Mouse (Mus musculus): ENCODE results near the gene Wdr74. TPM values are rescaled to one million over a fixed set of nuclear protein-coding genes. Genes with fewer than 3 reads are reported as not detected.
"Not testable (repeated sequence)": the region's sequence is repeated elsewhere in the genome, so short reads cannot be mapped to it uniquely, and the experiment has no call there.

The Wdr74 gene
- polyA plus RNA-seq, 1 experiment: 55.5 TPM

DNA sequence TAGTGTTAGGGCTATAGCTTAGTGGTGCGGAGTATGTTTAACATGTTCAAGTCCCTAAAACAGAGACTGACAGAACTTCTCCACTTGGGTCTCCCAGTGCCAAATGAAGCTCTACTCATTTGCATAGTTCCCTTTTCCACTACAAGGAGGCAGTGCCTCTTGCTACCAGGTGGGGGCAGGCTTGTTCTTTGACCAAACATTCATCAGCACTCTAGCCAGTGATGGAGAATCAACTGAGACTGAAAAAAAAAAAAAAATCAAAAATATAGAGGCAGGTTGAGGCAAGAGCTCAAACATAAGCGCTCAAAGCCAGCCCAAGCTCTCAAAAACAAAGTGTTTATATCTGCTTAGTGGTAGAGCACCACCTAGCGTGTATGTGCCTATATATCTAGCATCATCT lies 17.3 kb upstream of the Wdr74 start:
- H3K4me3 ChIP-seq (replicated peaks; ENCODE audit: insufficient read depth, low read depth, low read length): no peak overlapping the region
- H3K27me3 ChIP-seq (ENCODE audit: control insufficient read depth, insufficient read depth, low read length): no peaks in the 10 kb centered on the region
- WGBS: 63% methylated on average over 3 of the region's 3 CpGs
- H3K4me1 ChIP-seq (ENCODE audit: control insufficient read depth, insufficient read depth, low read length): peaks cover 17% of the 10 kb centered on the region
- H3K27ac ChIP-seq (ENCODE audit: insufficient read depth, low read length): no peak overlapping the region
- peak; percentile 54 to 63 for DNase-seq
- no peak for TF ChIP-seq POLR2A (IDR thresholded peaks at IDR 0.05; ENCODE audit: borderline replicate concordance, insufficient read depth, low read length)
- peak; percentile 72 for TF ChIP-seq CTCF (IDR thresholded peaks at IDR 0.05; ENCODE audit: borderline replicate concordance, insufficient read depth, low read depth, low read length)

DNA sequence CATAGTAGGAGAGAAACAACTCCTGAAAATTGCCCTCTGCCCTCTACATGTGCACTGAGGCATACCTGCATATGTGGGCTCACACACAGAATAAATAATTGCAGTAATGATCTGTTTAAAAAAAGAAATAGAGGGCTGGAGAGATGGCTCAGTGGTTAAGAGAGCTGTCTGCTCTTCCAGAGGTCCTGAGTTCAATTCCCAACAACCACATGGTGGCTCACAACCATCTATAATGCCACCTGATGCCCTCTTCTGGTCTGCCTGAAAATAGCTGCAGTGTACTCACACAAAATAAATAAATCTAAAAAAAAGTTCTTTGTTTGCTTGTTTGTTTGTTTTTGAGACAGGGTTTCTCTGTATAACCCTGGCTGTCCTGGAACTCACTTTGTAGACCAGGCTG lies 16.6 kb upstream of the Wdr74 start:
- H3K4me3 ChIP-seq (replicated peaks; ENCODE audit: insufficient read depth, low read depth, low read length); H3K27ac ChIP-seq (ENCODE audit: insufficient read depth, low read length); DNase-seq; H3K27me3 ChIP-seq (ENCODE audit: control insufficient read depth, insufficient read depth, low read length): not testable (repeated sequence)
- H3K4me1 ChIP-seq (ENCODE audit: control insufficient read depth, insufficient read depth, low read length): peaks cover 16% of the 10 kb centered on the region

DNA sequence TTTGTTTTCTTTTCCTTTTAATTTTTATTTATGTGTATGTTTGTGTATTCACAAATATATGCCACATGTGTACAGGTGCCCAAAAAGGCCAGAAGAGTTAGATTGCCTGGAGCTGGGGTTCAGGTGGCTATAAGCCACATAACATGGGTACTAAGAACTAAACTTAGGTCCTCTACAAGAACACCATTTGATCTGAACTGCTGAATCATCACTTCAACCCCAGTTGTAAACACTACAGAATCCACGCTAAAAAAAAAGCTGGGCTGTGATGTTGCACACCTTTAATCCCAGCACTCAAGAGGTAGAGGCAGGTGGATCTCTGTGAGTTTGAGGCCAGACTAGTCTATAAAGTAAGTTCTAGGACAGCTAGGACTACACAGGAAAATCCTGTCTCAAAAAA lies 14.2 kb upstream of the Wdr74 start:
- TF ChIP-seq POLR2A (IDR thresholded peaks at IDR 0.05; ENCODE audit: borderline replicate concordance, insufficient read depth, low read length) (no peak), CTCF (IDR thresholded peaks at IDR 0.05; ENCODE audit: borderline replicate concordance, insufficient read depth, low read depth, low read length) (no peak)
- no peak for DNase-seq
- no peaks in the 10 kb centered on the region for H3K27me3 ChIP-seq (ENCODE audit: control insufficient read depth, insufficient read depth, low read length)
- WGBS: 49% methylated on average over 1 of the region's 1 CpGs
- H3K27ac ChIP-seq (ENCODE audit: insufficient read depth, low read length): no peak overlapping the region
- H3K4me1 ChIP-seq (ENCODE audit: control insufficient read depth, insufficient read depth, low read length): peaks cover 14% of the 10 kb centered on the region
- peak overlapping the region; percentile 26 for H3K4me3 ChIP-seq (replicated peaks; ENCODE audit: insufficient read depth, low read depth, low read length)

DNA sequence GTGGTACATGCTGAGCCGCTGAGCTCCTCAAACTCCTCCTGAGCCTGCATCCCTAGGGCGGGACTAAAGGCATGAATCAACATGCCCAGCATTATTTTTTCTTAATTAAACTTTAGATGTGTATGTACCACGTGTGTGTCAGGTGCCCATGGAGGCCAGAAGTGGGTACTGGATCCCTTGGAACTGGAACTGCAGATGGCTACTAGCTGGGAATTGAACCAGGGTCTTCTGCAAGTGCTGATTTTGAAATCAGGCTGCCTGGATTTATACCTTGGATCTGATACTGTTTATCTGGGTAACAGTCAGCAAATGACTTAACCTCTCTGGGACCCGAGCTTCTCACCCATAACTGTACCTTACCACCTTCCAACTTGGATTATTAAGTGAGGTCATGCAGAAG lies 13.6 kb upstream of the Wdr74 start:
- 16% methylated on average over 4 of the region's 4 CpGs for WGBS
- peak overlapping the region; percentile 99 for H3K4me3 ChIP-seq (replicated peaks; ENCODE audit: insufficient read depth, low read depth, low read length)
- DNase-seq: peak; percentile 21 to 27
- H3K4me1 ChIP-seq (ENCODE audit: control insufficient read depth, insufficient read depth, low read length): peaks cover 11% of the 10 kb centered on the region
- TF ChIP-seq POLR2A (IDR thresholded peaks at IDR 0.05; ENCODE audit: borderline replicate concordance, insufficient read depth, low read length) (no peak), CTCF (IDR thresholded peaks at IDR 0.05; ENCODE audit: borderline replicate concordance, insufficient read depth, low read depth, low read length) (no peak)
- no peaks in the 10 kb centered on the region for H3K27me3 ChIP-seq (ENCODE audit: control insufficient read depth, insufficient read depth, low read length)
- H3K27ac ChIP-seq (ENCODE audit: insufficient read depth, low read length): no peak overlapping the region

DNA sequence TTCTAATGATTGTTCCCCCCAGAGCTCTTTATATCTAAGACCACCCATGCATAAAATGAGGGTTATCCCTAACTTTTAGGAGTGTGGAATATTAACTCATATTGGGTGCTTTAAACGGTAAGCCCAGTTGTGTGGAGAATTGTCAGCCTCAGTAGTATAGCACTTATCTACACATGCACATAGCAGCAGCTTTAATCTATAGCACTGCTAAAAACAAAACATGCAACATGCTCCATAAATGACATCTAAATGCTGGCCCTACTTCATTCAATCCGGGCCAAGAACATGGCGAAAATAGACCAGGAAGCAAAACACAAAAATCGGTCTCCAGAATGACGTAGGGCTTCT lies 13.1 kb upstream of the Wdr74 start:
- Histone ChIP-seq H3K4me3 (replicated peaks; ENCODE audit: insufficient read depth, low read depth, low read length) (peak overlapping the region; percentile 99), H3K4me1 (ENCODE audit: control insufficient read depth, insufficient read depth, low read length) (peaks cover 10% of the 10 kb centered on the region), H3K27me3 (ENCODE audit: control insufficient read depth, insufficient read depth, low read length) (no peaks in the 10 kb centered on the region), H3K27ac (ENCODE audit: insufficient read depth, low read length) (peak overlapping the region; percentile 99)
- TF ChIP-seq POLR2A (IDR thresholded peaks at IDR 0.05; ENCODE audit: borderline replicate concordance, insufficient read depth, low read length) (no peak), CTCF (IDR thresholded peaks at IDR 0.05; ENCODE audit: borderline replicate concordance, insufficient read depth, low read depth, low read length) (no peak)
- DNase-seq: no peak
- WGBS: under 1% methylated on average over 5 of the region's 5 CpGs

DNA sequence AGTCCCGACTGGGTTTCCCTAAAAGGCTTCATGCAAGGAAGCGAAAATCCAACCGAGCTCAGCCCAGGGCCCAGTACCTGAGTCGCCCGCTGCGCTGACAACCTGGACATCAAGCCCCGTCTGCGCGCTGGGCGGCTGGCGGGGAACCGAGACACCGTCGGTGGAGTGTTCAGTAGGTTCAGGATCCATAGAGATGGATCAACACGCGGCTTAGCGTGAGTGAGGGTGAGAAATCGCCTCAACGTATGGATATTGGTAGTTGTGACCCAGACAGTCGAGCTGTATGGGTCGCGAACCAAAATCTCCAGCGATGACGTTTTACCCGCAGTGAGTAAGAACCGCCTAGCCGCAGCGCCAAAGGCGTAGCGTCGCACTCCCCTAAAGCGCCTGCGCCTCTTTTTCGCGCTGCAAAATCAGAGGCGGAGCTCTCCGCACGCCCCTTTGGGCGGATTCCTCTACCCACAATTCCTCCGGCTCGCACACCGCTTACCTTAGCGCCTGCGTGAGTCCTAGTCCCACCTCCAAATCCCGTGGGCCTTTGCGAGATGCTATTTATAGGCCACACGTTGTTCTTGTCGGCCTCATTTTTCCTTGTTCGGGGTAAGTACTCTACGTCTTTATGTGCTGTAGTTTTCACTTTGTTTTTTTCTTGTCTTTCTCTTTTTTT lies 12.6 kb upstream of the Wdr74 start, which contains the start of gene Slc3a2:
Gene Slc3a2, minus strand, starts transcription at position 463 of the 667 bp plus-strand sequence.
- DNase-seq: peak; percentile 97 to 99
- H3K27me3 ChIP-seq (ENCODE audit: control insufficient read depth, insufficient read depth, low read length): no peaks in the 10 kb centered on the region
- H3K4me3 ChIP-seq (replicated peaks; ENCODE audit: insufficient read depth, low read depth, low read length): peak within 1 kb of the TSS; percentile 99
- peaks cover 10% of the 10 kb centered on the region for H3K4me1 ChIP-seq (ENCODE audit: control insufficient read depth, insufficient read depth, low read length)
- TF ChIP-seq POLR2A (IDR thresholded peaks at IDR 0.05; ENCODE audit: borderline replicate concordance, insufficient read depth, low read length) (peak; percentile 91), CTCF (IDR thresholded peaks at IDR 0.05; ENCODE audit: borderline replicate concordance, insufficient read depth, low read depth, low read length) (peak; percentile 14; the same call in 1 of the 2 replicates)
- H3K27ac ChIP-seq (ENCODE audit: insufficient read depth, low read length): peak within 1 kb of the TSS; percentile 99
- WGBS: under 1% methylated on average over 50 of the region's 50 CpGs

DNA sequence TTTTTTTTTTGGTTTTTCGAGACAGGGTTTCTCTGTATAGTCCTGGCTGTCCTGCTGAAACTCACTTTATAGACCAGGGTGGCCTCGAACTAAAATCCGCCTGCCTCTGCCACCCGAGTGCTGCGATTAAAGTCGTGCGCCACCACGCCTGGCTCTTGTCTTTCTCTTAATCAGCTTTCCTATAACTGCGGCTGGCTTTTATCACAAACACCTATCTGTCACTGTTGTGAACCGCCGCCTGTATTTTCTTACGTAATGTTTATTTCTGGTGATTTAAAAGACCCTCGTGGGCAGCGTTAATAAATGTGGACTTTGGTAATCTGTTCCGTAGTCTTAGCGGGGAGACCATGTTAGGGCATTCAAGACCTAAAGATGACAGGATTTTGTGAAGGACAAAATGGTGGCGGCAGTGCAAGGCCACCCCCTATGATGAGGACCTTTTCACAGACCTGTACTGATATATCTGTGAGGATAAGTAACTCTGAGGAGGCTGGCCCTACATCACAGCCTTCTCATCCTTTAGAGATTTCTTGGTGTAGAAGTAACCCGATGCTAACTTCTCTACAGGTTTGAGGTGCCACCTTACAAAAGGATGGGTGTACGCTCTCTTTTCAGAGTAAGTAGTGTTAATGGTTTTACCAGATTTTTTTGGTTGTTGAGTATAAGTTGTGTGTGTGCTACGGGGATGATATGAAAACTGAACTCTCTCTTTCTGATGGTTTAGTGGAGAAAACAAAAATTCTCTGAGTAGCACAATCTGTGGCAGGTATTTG lies 11.9 kb upstream of the Wdr74 start:
- WGBS: under 1% methylated on average over 20 of the region's 20 CpGs
- TF ChIP-seq POLR2A (IDR thresholded peaks at IDR 0.05; ENCODE audit: borderline replicate concordance, insufficient read depth, low read length) (no peak), CTCF (IDR thresholded peaks at IDR 0.05; ENCODE audit: borderline replicate concordance, insufficient read depth, low read depth, low read length) (no peak)
- DNase-seq: peak in 1 of 2 experiments; percentile 37

DNA sequence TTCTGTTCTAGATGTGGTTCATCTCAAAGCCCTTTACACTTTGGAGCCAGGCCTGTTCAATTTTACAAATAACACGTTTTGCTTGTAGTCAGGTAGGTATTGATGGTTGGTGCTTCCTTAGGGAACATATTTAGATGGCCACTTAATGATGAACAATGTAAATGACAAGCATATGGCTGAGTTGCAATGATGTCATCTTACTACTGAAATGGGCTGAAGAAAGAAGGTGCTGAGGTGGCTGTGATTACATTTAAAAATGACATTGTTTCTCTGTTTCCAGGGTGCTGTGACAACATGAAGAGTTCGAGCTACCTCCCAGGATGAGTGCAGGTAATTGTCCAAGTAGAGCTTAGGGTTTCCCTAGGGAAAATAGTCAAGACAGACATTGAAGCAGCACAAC lies 11.2 kb upstream of the Wdr74 start:
- Histone ChIP-seq H3K27ac (ENCODE audit: insufficient read depth, low read length) (no peak overlapping the region), H3K27me3 (ENCODE audit: control insufficient read depth, insufficient read depth, low read length) (no peaks in the 10 kb centered on the region), H3K4me3 (replicated peaks; ENCODE audit: insufficient read depth, low read depth, low read length) (peak overlapping the region; percentile 99), H3K4me1 (ENCODE audit: control insufficient read depth, insufficient read depth, low read length) (peaks cover 10% of the 10 kb centered on the region)
- TF ChIP-seq POLR2A (IDR thresholded peaks at IDR 0.05; ENCODE audit: borderline replicate concordance, insufficient read depth, low read length) (no peak), CTCF (IDR thresholded peaks at IDR 0.05; ENCODE audit: borderline replicate concordance, insufficient read depth, low read depth, low read length) (no peak)
- no peak for DNase-seq
- 0% methylated on average over 2 of the region's 2 CpGs for WGBS

More for the DNA sequence above, 11.9 kb upstream of the Wdr74 start:
- Histone ChIP-seq H3K27ac (ENCODE audit: insufficient read depth, low read length) (peak overlapping the region; percentile 88), H3K4me3 (replicated peaks; ENCODE audit: insufficient read depth, low read depth, low read length) (peak overlapping the region; percentile 99), H3K27me3 (ENCODE audit: control insufficient read depth, insufficient read depth, low read length) (no peaks in the 10 kb centered on the region), H3K4me1 (ENCODE audit: control insufficient read depth, insufficient read depth, low read length) (peaks cover 10% of the 10 kb centered on the region)
